16 mouse cellular contexts compared by ENCODE assay signal in genomic region chr7:16761630-16762029, GRCm38 (mm10). TPM values are rescaled to one million over a fixed set of nuclear protein-coding genes. Genes with fewer than 3 reads are reported as not detected.
DNase-seq lines count a peak whose midpoint lies in the region; ATAC-seq and TF ChIP-seq lines count a peak whose summit lies in the region.
"Had no signal": no experiment of that assay in that cellular context is flagged by ENCODE, and none has a peak within 500 bp of the region (broad histone marks: within the 10 kb centered on the region; RNA-seq: fewer than 3 reads in every experiment).

No protein-coding gene starts in this region.

- no peak for TF ChIP-seq CTCF in heart, adult 2 months (IDR thresholded peaks at IDR 0.05)
- TF ChIP-seq CTCF in liver, adult 2 months (IDR thresholded peaks at IDR 0.05; ENCODE audit: low read depth, low read length) = no peak

- peaks cover 12% of the 10 kb centered on the region for H3K4me1 ChIP-seq in heart, adult 2 months (ENCODE audit: control insufficient read depth, insufficient read depth, low read length)
- H3K4me1 ChIP-seq in liver, adult 2 months (ENCODE audit: control insufficient read depth, insufficient read depth, low read length) = no peaks in the 10 kb centered on the region
- H3K4me1 ChIP-seq in liver, embryonic 12.5 days = peaks cover 12% of the 10 kb centered on the region
- H3K4me1 ChIP-seq: forebrain, embryonic 13.5 days; neural tube, embryonic 15.5 days had no signal

- H3K27ac ChIP-seq in heart, adult 2 months = peak overlapping the region; percentile 80
- 0 out of 2 replicates have a peak overlapping the region, but pooled peaks have one; percentile 27 for H3K27ac ChIP-seq in liver, adult 2 months (replicated peaks; ENCODE audit: insufficient read depth, low read depth, low read length)
- no peak overlapping the region for H3K27ac ChIP-seq in liver, embryonic 12.5 days
- H3K27ac ChIP-seq: forebrain, embryonic 13.5 days; macrophage; neural tube, embryonic 15.5 days had no signal

- H3K4me2 ChIP-seq in liver, embryonic 12.5 days = no peak overlapping the region
- H3K4me2 ChIP-seq: forebrain, embryonic 13.5 days; neural tube, embryonic 15.5 days had no signal

- ATAC-seq in liver, embryonic 12.5 days = no peak
- ATAC-seq in megakaryocyte progenitor cell, adult 5-6 weeks (replicated peaks; ENCODE audit: poor library complexity) = no peak
- ATAC-seq: forebrain, embryonic 13.5 days had no signal

- H3K27me3 ChIP-seq in heart, adult 2 months (ENCODE audit: control insufficient read depth, insufficient read depth, low read length) = no peaks in the 10 kb centered on the region
- no peaks in the 10 kb centered on the region for H3K27me3 ChIP-seq in liver, adult 2 months (ENCODE audit: control insufficient read depth, insufficient read depth, low read length)
- H3K27me3 ChIP-seq in liver, embryonic 12.5 days (replicated peaks) = peaks cover 3% of the 10 kb centered on the region; the same call in 1 of the 2 replicates
- H3K27me3 ChIP-seq: forebrain, embryonic 13.5 days; neural tube, embryonic 15.5 days had no signal

- H3K79me2 ChIP-seq in heart, adult 2 months (replicated peaks; ENCODE audit: control insufficient read depth, insufficient read depth, low read length) = no peaks in the 10 kb centered on the region; the same call in 1 of the 2 replicates
- no peaks in the 10 kb centered on the region for H3K79me2 ChIP-seq in liver, adult 2 months (ENCODE audit: control insufficient read depth, insufficient read depth, low read length)

- intact Hi-C loops in heart, adult 2 months (cut with DNase I) = loop anchor here (1.0 kb wide), 1 partner anchor 20 kb away; the partner anchor contains the start of gene Slc1a5
- intact Hi-C loops in heart, postnatal 14 days (cut with DNase I) = loop anchor here (2.0 kb wide), 1 partner anchor 19 kb away; the partner anchor contains the start of gene Slc1a5

- WGBS in heart, adult 2 months = 56% methylated on average over 5 of the region's 5 CpGs
- 70% methylated on average over 5 of the region's 5 CpGs for WGBS in liver, adult 2 months
- 50% methylated on average over 5 of the region's 5 CpGs for WGBS in liver, embryonic 12.5 days (ENCODE audit: insufficient replicate concordance)

- TF ChIP-seq EP300 in heart, adult 2 months (IDR thresholded peaks at IDR 0.05; ENCODE audit: insufficient read depth, low read depth, low read length) = no peak

- H3K9ac ChIP-seq in heart, adult 2 months (ENCODE audit: low read depth, low read length) = no peak overlapping the region
- H3K9ac ChIP-seq in liver, adult 2 months (ENCODE audit: low read depth, low read length) = no peak overlapping the region
- H3K9ac ChIP-seq in liver, embryonic 12.5 days = no peak overlapping the region
- H3K9ac ChIP-seq: forebrain, embryonic 13.5 days; neural tube, embryonic 15.5 days had no signal

- DNase-seq in heart, adult 2 months = peak; percentile 35 to 47
- no peak for DNase-seq in heart, adult 8-10 months (ENCODE audit: low spot score)
- DNase-seq in liver, adult 2 months (ENCODE audit: extremely low read depth, low read depth, low spot score) = no peak
- DNase-seq in heart, postnatal 14 days = peak; percentile 33 to 34
- DNase-seq in lung, postnatal 36 days = peak; percentile 44
- DNase-seq in layer of hippocampus, adult 8-10 months (ENCODE audit: low spot score in 2 of 2) = no peak
- DNase-seq: cerebellum, adult 9-10 months; right cerebral cortex, postnatal 4 days had no signal

- no peaks in the 10 kb centered on the region for H3K9me3 ChIP-seq in liver, embryonic 12.5 days (replicated peaks)
- H3K9me3 ChIP-seq: forebrain, embryonic 13.5 days; neural tube, embryonic 15.5 days had no signal

- H3K36me3 ChIP-seq in heart, adult 2 months (ENCODE audit: control insufficient read depth, insufficient read depth, low read length) = no peaks in the 10 kb centered on the region
- no peaks in the 10 kb centered on the region for H3K36me3 ChIP-seq in liver, adult 2 months (ENCODE audit: control insufficient read depth, insufficient read depth, low read length)
- no peaks in the 10 kb centered on the region for H3K36me3 ChIP-seq in liver, embryonic 12.5 days
- H3K36me3 ChIP-seq: neural tube, embryonic 15.5 days had no signal

- H3K4me3 ChIP-seq in heart, adult 2 months = no peak overlapping the region
- no peak overlapping the region for H3K4me3 ChIP-seq in liver, adult 2 months (ENCODE audit: insufficient read depth, low read depth, low read length)
- no peak overlapping the region for H3K4me3 ChIP-seq in liver, embryonic 12.5 days
- H3K4me3 ChIP-seq: forebrain, embryonic 13.5 days; neural tube, embryonic 15.5 days had no signal

- no peak for TF ChIP-seq POLR2A in heart, adult 2 months (IDR thresholded peaks at IDR 0.05; ENCODE audit: insufficient read depth, low read depth, low read length)
- no peak for TF ChIP-seq POLR2A in liver, adult 2 months (IDR thresholded peaks at IDR 0.05; ENCODE audit: extremely low read depth, insufficient read depth, low read length)

RNA-seq across cellular contexts. Expression of gene Slc1a5, which starts 19.5 kb away (rescaled TPM):
- 10 to 100 TPM; 20.9 to 26.1 TPM for total RNA-seq in heart, adult 2 months (2021)
- polyA plus RNA-seq in heart, adult 2 months (2012; rRNA removed) = 35.6 and 57.0 TPM in 2 replicates
- 10 to 100 TPM; 14.5 to 21.7 (median 17.7) TPM for total RNA-seq in heart, adult 8-10 months (2022)
- 1.8 and 3.4 TPM in 2 replicates for total RNA-seq in liver, adult 2 months (2014; rRNA removed)
- 2.6 and 4.2 TPM in 2 replicates for polyA plus RNA-seq in liver, adult 2 months (2012; rRNA removed)
- polyA plus RNA-seq in liver, embryonic 12.5 days (2016; fragmentation: Nextera tagmentation; extraction: Ambion mirVana) = 127 and 128 TPM in 2 replicates
- total RNA-seq in heart, postnatal 14 days (2021) = 10 to 100 TPM; 26.5 to 35.4 TPM
- 10 to 100 TPM in 1 of 4 experiments, 1 to 10 TPM in 3; 2.5 to 11.0 (median 5.5) TPM for total RNA-seq in layer of hippocampus, adult 8-10 months (2022)
- 73.2 and 79.5 TPM in 2 replicates for total RNA-seq in megakaryocyte progenitor cell, adult 5-6 weeks (2015)
- total RNA-seq in megakaryocyte progenitor cell, adult 5-6 weeks (2017) = 39.1 and 48.3 TPM in 2 replicates

RNA-seq across cellular contexts. Expression of gene Ap2s1, which starts 23.4 kb away (rescaled TPM):
- total RNA-seq in heart, adult 2 months (2021) = 10 to 100 TPM; 69.7 to 75.3 TPM
- 122 and 123 TPM in 2 replicates for polyA plus RNA-seq in heart, adult 2 months (2012; rRNA removed)
- total RNA-seq in heart, adult 8-10 months (2022) = 10 to 100 TPM; 65.2 to 74.9 (median 70.8) TPM
- total RNA-seq in liver, adult 2 months (2014; rRNA removed) = 116 and 134 TPM in 2 replicates
- 171 and 195 TPM in 2 replicates for polyA plus RNA-seq in liver, adult 2 months (2012; rRNA removed)
- 218 and 230 TPM in 2 replicates for polyA plus RNA-seq in liver, embryonic 12.5 days (2016; fragmentation: Nextera tagmentation; extraction: Ambion mirVana)
- total RNA-seq in heart, postnatal 14 days (2021) = 100 to 1,000 TPM in 1 of 2 experiments, 10 to 100 TPM in 1; 89.4 to 102 TPM
- total RNA-seq in layer of hippocampus, adult 8-10 months (2022) = 100 to 1,000 TPM; 243 to 255 (median 246) TPM
- total RNA-seq in megakaryocyte progenitor cell, adult 5-6 weeks (2015) = 162 and 164 TPM in 2 replicates
- 73.9 and 88.7 TPM in 2 replicates for total RNA-seq in megakaryocyte progenitor cell, adult 5-6 weeks (2017)

RNA-seq across cellular contexts. Expression of gene Ceacam9, which starts 39.9 kb away (rescaled TPM):
- not detected for total RNA-seq in heart, adult 2 months (2021)
- not detected in 2 replicates for polyA plus RNA-seq in heart, adult 2 months (2012; rRNA removed)
- total RNA-seq in heart, adult 8-10 months (2022) = not detected
- total RNA-seq in liver, adult 2 months (2014; rRNA removed) = not detected in 2 replicates
- not detected in 2 replicates for polyA plus RNA-seq in liver, adult 2 months (2012; rRNA removed)
- polyA plus RNA-seq in liver, embryonic 12.5 days (2016; fragmentation: Nextera tagmentation; extraction: Ambion mirVana) = not detected in 2 replicates
- total RNA-seq in heart, postnatal 14 days (2021) = not detected
- not detected for total RNA-seq in layer of hippocampus, adult 8-10 months (2022)
- not detected in 2 replicates for total RNA-seq in megakaryocyte progenitor cell, adult 5-6 weeks (2015)
- not detected in 2 replicates for total RNA-seq in megakaryocyte progenitor cell, adult 5-6 weeks (2017)
- total RNA-seq: granulocyte monocyte progenitor cell, adult 5-6 weeks; midbrain, postnatal 0 days had no signal
- polyA plus RNA-seq: forebrain, embryonic 13.5 days; intestine, embryonic 16.5 days; macrophage had no signal

RNA-seq across cellular contexts. Expression of gene Strn4, which starts 54.1 kb away (rescaled TPM):
- 10 to 100 TPM; 55.5 to 56.2 TPM for total RNA-seq in heart, adult 2 months (2021)
- polyA plus RNA-seq in heart, adult 2 months (2012; rRNA removed) = 94.2 and 101 TPM in 2 replicates
- 10 to 100 TPM; 47.9 to 61.2 (median 49.1) TPM for total RNA-seq in heart, adult 8-10 months (2022)
- total RNA-seq in liver, adult 2 months (2014; rRNA removed) = 18.7 and 26.3 TPM in 2 replicates
- polyA plus RNA-seq in liver, adult 2 months (2012; rRNA removed) = 39.5 and 52.7 TPM in 2 replicates
- polyA plus RNA-seq in liver, embryonic 12.5 days (2016; fragmentation: Nextera tagmentation; extraction: Ambion mirVana) = 61.3 and 63.2 TPM in 2 replicates
- 10 to 100 TPM; 65.3 to 69.1 TPM for total RNA-seq in heart, postnatal 14 days (2021)
- total RNA-seq in layer of hippocampus, adult 8-10 months (2022) = 100 to 1,000 TPM; 261 to 298 (median 279) TPM
- 28.2 and 39.0 TPM in 2 replicates for total RNA-seq in megakaryocyte progenitor cell, adult 5-6 weeks (2015)
- total RNA-seq in megakaryocyte progenitor cell, adult 5-6 weeks (2017) = 40.0 and 43.5 TPM in 2 replicates

RNA-seq across cellular contexts. Expression of gene Fkrp, which starts 54.9 kb away (rescaled TPM):
- total RNA-seq in heart, adult 2 months (2021) = 10 to 100 TPM; 49.5 to 52.8 TPM
- 40.3 and 51.3 TPM in 2 replicates for polyA plus RNA-seq in heart, adult 2 months (2012; rRNA removed)
- 10 to 100 TPM; 47.3 to 56.4 (median 53.0) TPM for total RNA-seq in heart, adult 8-10 months (2022)
- total RNA-seq in liver, adult 2 months (2014; rRNA removed) = 5.5 and 6.3 TPM in 2 replicates
- 14.3 and 15.3 TPM in 2 replicates for polyA plus RNA-seq in liver, adult 2 months (2012; rRNA removed)
- 14.9 and 16.0 TPM in 2 replicates for polyA plus RNA-seq in liver, embryonic 12.5 days (2016; fragmentation: Nextera tagmentation; extraction: Ambion mirVana)
- total RNA-seq in heart, postnatal 14 days (2021) = 10 to 100 TPM; 42.8 to 45.5 TPM
- total RNA-seq in layer of hippocampus, adult 8-10 months (2022) = 10 to 100 TPM; 45.2 to 50.7 (median 45.8) TPM
- total RNA-seq in megakaryocyte progenitor cell, adult 5-6 weeks (2015) = 11.5 and 13.1 TPM in 2 replicates
- total RNA-seq in megakaryocyte progenitor cell, adult 5-6 weeks (2017) = 9.8 and 14.3 TPM in 2 replicates

Comparison
In these comparisons a context has a peak if more than half of its experiments do, and no peak if none do; other contexts are left out.
1. DNase-seq: peak in heart, adult 2 months (2 of 2), heart, postnatal 14 days (2 of 2) and lung, postnatal 36 days (single experiment); none in heart, adult 8-10 months (single experiment), liver, adult 2 months (single experiment) and layer of hippocampus, adult 8-10 months (0 of 2).